Mouse (Mus musculus) lung, postnatal 4 days (tissue): Measurements from ENCODE around the gene Slc30a10.
A peak's percentile ranks its signal among the peaks of the same experiment; 100 is the strongest.

Experiments used
- DNase-seq, 2 experiments: peaks; one replicate each; pipeline ENCODE4 v3.0.0; 2021

Slc30a10 gene

GRCm38 (mm10) chr1:185469551-185470021, 14.9 kb downstream of the Slc30a10 start:
- DNase-seq, result no peak

GRCm38 (mm10) chr1:185472025-185472720, 17.5 kb downstream of the Slc30a10 start:
- no peak for DNase-seq

GRCm38 (mm10) chr1:185472730-185473129, 18.1 kb downstream of the Slc30a10 start:
- DNase-seq, result no peak

GRCm38 (mm10) chr1:185473437-185473836, 18.8 kb downstream of the Slc30a10 start:
- DNase-seq, result no peak

GRCm38 (mm10) chr1:185479861-185480260, 25.2 kb downstream of the Slc30a10 start:
- no peak for DNase-seq

- DNase-seq, result no peak
Measured at GRCm38 (mm10) chr1:185482001-185482761, 27.5 kb downstream of the Slc30a10 start.

GRCm38 (mm10) chr1:185482762-185483161, 28.1 kb downstream of the Slc30a10 start:
- DNase-seq, result no peak

- DNase-seq, result no peak
Measured at GRCm38 (mm10) chr1:185483356-185484057, 28.9 kb downstream of the Slc30a10 start.

GRCm38 (mm10) chr1:185484281-185484680, 29.6 kb downstream of the Slc30a10 start:
- no peak for DNase-seq

GRCm38 (mm10) chr1:185489893-185490292, 35.2 kb downstream of the Slc30a10 start:
- no peak for DNase-seq

- no peak for DNase-seq
Measured at GRCm38 (mm10) chr1:185490603-185491002, 36.0 kb downstream of the Slc30a10 start.

GRCm38 (mm10) chr1:185493439-185494034, 38.9 kb downstream of the Slc30a10 start:
- DNase-seq, result no peak

- DNase-seq, result no peak
Measured at GRCm38 (mm10) chr1:185496791-185497460, 42.3 kb downstream of the Slc30a10 start.

GRCm38 (mm10) chr1:185500602-185501001, 46.0 kb downstream of the Slc30a10 start:
- DNase-seq, result no peak

GRCm38 (mm10) chr1:185501801-185502340, 47.2 kb downstream of the Slc30a10 start:
- DNase-seq, result peak in 1 of 2 experiments; percentile 19

GRCm38 (mm10) chr1:185502550-185502949, 47.9 kb downstream of the Slc30a10 start:
- no peak for DNase-seq

GRCm38 (mm10) chr1:185509042-185509441, 54.4 kb downstream of the Slc30a10 start:
- no peak for DNase-seq

- DNase-seq, result no peak
Measured at GRCm38 (mm10) chr1:185511306-185511705, 56.7 kb downstream of the Slc30a10 start.

- DNase-seq, result no peak
Measured at GRCm38 (mm10) chr1:185515526-185515979, 60.9 kb downstream of the Slc30a10 start.

GRCm38 (mm10) chr1:185516041-185516440, 61.4 kb downstream of the Slc30a10 start:
- DNase-seq, result no peak

- DNase-seq, result peak in 1 of 2 experiments; percentile 12
Measured at GRCm38 (mm10) chr1:185517566-185517965, 62.9 kb downstream of the Slc30a10 start.
